Mouse (Mus musculus): ENCODE data around the gene Fgg. TPM values are rescaled to one million over a fixed set of nuclear protein-coding genes. Genes with fewer than 3 reads are reported as not detected.

Fgg gene
- polyA plus RNA-seq (2012; rRNA removed; ENCODE audit: low replicate concordance), result 10.7 and 14.0 TPM in 2 replicates

GRCm38 (mm10) chr3:83007557-83007956, at the start of gene Fgg:
Gene Fgg, plus strand, starts transcription at chr3:83007724.

GRCm38 (mm10) chr3:83025475-83026301, 18.2 kb downstream of the Fgg start, which contains the start of gene Fga:
Gene Fga, plus strand, starts transcription at chr3:83026076.

GRCm38 (mm10) chr3:83049680-83050079, 42.2 kb downstream of the Fgg start, which contains the start of gene Fgb:
Gene Fgb, minus strand, starts transcription at chr3:83049863.

GRCm38 (mm10) chr3:83055281-83056038, 47.9 kb downstream of the Fgg start, which contains the start of gene Plrg1:
Gene Plrg1, plus strand, starts transcription at chr3:83055522.

Other genes starting within 250 kb of the Fgg start
- gene Rbm46, start 131.2 kb upstream of the Fgg start, polyA plus RNA-seq (2012; rRNA removed; ENCODE audit: low replicate concordance), result 0.06 and 0.13 TPM in 2 replicates
- 0.24 and 0.57 TPM in 2 replicates for gene Lrat, start 103.8 kb upstream of the Fgg start, polyA plus RNA-seq (2012; rRNA removed; ENCODE audit: low replicate concordance)
- gene Fga, start 18.4 kb downstream of the Fgg start, polyA plus RNA-seq (2012; rRNA removed; ENCODE audit: low replicate concordance), result 1.5 TPM in 1 of 2 replicates, not detected in the other
- gene Fgb, start 42.1 kb downstream of the Fgg start, polyA plus RNA-seq (2012; rRNA removed; ENCODE audit: low replicate concordance), result 2.1 and 2.4 TPM in 2 replicates
- gene Plrg1, start 47.8 kb downstream of the Fgg start, polyA plus RNA-seq (2012; rRNA removed; ENCODE audit: low replicate concordance), result 27.8 and 46.4 TPM in 2 replicates
- gene Dchs2, start 120.2 kb downstream of the Fgg start, polyA plus RNA-seq (2012; rRNA removed; ENCODE audit: low replicate concordance), result 0.76 and 0.81 TPM in 2 replicates